Mouse (Mus musculus) macrophage (primary cell): ENCODE results near the gene Gm10135. TPM values are rescaled to one million over a fixed set of nuclear protein-coding genes. Genes with fewer than 3 reads are reported as not detected.
"Not testable (repeated sequence)": the region's sequence is repeated elsewhere in the genome, so short reads cannot be mapped to it uniquely, and the experiment has no call there.

Source experiments
- H3K27ac ChIP-seq: fragments of 350-480 bp; formaldehyde crosslinking; 2 replicates; pipeline ENCODE4 v1.9.0; 2021
- H3K36me3 ChIP-seq: fragments of 350-480 bp; formaldehyde crosslinking; 2 replicates; pipeline ENCODE4 v1.9.0; 2021; ENCODE audit errors: inconsistent target
- H3K4me3 ChIP-seq: fragments of 350-480 bp; formaldehyde crosslinking; 2 replicates; pipeline ENCODE4 v1.9.0; 2021; ENCODE audit errors: inconsistent target
- H3K79me2 ChIP-seq: fragments of 350-480 bp; formaldehyde crosslinking; 2 replicates; pipeline ENCODE4 v1.9.0; 2021; ENCODE audit errors: inconsistent target
- WGBS: methylation state at CpG from one replicate; pipeline ENCODE4 v1.1.7; 2026; ENCODE audit warnings: inconsistent platforms; ENCODE audit not compliant: missing documents; 5-methylcytosine and 5-hydroxymethylcytosine counted together
- polyA plus RNA-seq: library from polyadenylated mRNA; stranded (reverse); fragments of 250-400 nt; gene quantifications from 3 replicates; pipeline ENCODE4 v1.2.4, GENCODE M21; 2018; ENCODE audit warnings: inconsistent platforms
- total RNA-seq, 78 experiments: library from RNA; depleted of rRNA; stranded (reverse); fragments of 250-400 nt; gene quantifications; 1 replicate in 9 of 78; 2 replicates in 24 of 78; 3 replicates in 43 of 78; 4 replicates in 2 of 78; pipeline ENCODE4 v1.2.4; 2018; ENCODE audit warnings: inconsistent platforms in 56 of 78

The Gm10135 gene
- total RNA-seq (2018; cell fraction: chromatin; rRNA removed) = not detected
- not detected for total RNA-seq (2018; cell fraction: cytosol; rRNA removed)
- total RNA-seq (2018; cell fraction: nucleus; rRNA removed) = not detected
- not detected in 3 replicates for polyA plus RNA-seq

GRCm38 (mm10) chr5:72974602-72975001 lies at the start of gene Gm10135:
Gm10135 (minus strand) TSS chr5:72974702.
- Histone ChIP-seq H3K36me3 (peaks cover 60% of the 10 kb centered on the region), H3K4me3 (no peak within 1 kb of the TSS), H3K79me2 (no peaks in the 10 kb centered on the region), H3K27ac (no peak within 1 kb of the TSS)
- 93% methylated on average over 7 of the region's 7 CpGs for WGBS

- no peaks in the 10 kb centered on the region for H3K79me2 ChIP-seq
- 95% methylated on average over 13 of the region's 13 CpGs for WGBS
- peaks cover 18% of the 10 kb centered on the region for H3K36me3 ChIP-seq
- no peak overlapping the region for H3K27ac ChIP-seq
- H3K4me3 ChIP-seq = no peak overlapping the region
Observed at GRCm38 (mm10) chr5:73023801-73024200, 49.3 kb upstream of the Gm10135 start.

- Histone ChIP-seq H3K79me2 (no peaks in the 10 kb centered on the region), H3K4me3 (no peak overlapping the region), H3K27ac (no peak overlapping the region), H3K36me3 (no peaks in the 10 kb centered on the region)
- WGBS = 69% methylated on average over 9 of the region's 9 CpGs
Observed at GRCm38 (mm10) chr5:73014745-73015144, 40.2 kb upstream of the Gm10135 start.

- not testable (repeated sequence) for H3K4me3 ChIP-seq, H3K36me3 ChIP-seq, H3K27ac ChIP-seq, H3K79me2 ChIP-seq
- 7% methylated on average over 27 of the region's 65 CpGs for WGBS
Observed at GRCm38 (mm10) chr5:73013611-73014287, 39.2 kb upstream of the Gm10135 start.

GRCm38 (mm10) chr5:73012884-73013610 lies 38.5 kb upstream of the Gm10135 start:
- H3K79me2 ChIP-seq, H3K27ac ChIP-seq, H3K36me3 ChIP-seq, H3K4me3 ChIP-seq: not testable (repeated sequence)
- WGBS = 25% methylated on average over 21 of the region's 27 CpGs

- not testable (repeated sequence) for H3K27ac ChIP-seq, H3K79me2 ChIP-seq, H3K4me3 ChIP-seq, H3K36me3 ChIP-seq
- 83% methylated on average over 10 of the region's 16 CpGs for WGBS
Observed at GRCm38 (mm10) chr5:73011806-73012205, 37.3 kb upstream of the Gm10135 start.

- H3K36me3 ChIP-seq, H3K4me3 ChIP-seq, H3K27ac ChIP-seq, H3K79me2 ChIP-seq: not testable (repeated sequence)
- 43% methylated on average over 6 of the region's 8 CpGs for WGBS
Observed at GRCm38 (mm10) chr5:73008230-73008629, 33.7 kb upstream of the Gm10135 start.

- Histone ChIP-seq H3K27ac (no peak overlapping the region), H3K36me3 (no peaks in the 10 kb centered on the region), H3K79me2 (no peaks in the 10 kb centered on the region), H3K4me3 (no peak overlapping the region)
- WGBS = 55% methylated on average over 3 of the region's 5 CpGs
Observed at GRCm38 (mm10) chr5:73007582-73007959, 33.1 kb upstream of the Gm10135 start.

- H3K79me2 ChIP-seq = no peaks in the 10 kb centered on the region
- WGBS = 14% methylated on average over 58 of the region's 65 CpGs
- no peaks in the 10 kb centered on the region for H3K36me3 ChIP-seq
- no peak within 1 kb of the TSS for H3K4me3 ChIP-seq
- no peak within 1 kb of the TSS for H3K27ac ChIP-seq
Observed at GRCm38 (mm10) chr5:73006784-73007581, 32.5 kb upstream of the Gm10135 start, which contains the start of gene Slc10a4. Slc10a4 (plus strand) TSS chr5:73006883.

- Histone ChIP-seq H3K79me2 (no peaks in the 10 kb centered on the region), H3K27ac (no peak overlapping the region), H3K36me3 (no peaks in the 10 kb centered on the region), H3K4me3 (no peak overlapping the region)
- WGBS = 94% methylated on average over 5 of the region's 5 CpGs
Observed at GRCm38 (mm10) chr5:73004046-73004445, 29.5 kb upstream of the Gm10135 start.

GRCm38 (mm10) chr5:72998546-72998945 lies 24.0 kb upstream of the Gm10135 start:
- H3K79me2 ChIP-seq, H3K4me3 ChIP-seq, H3K27ac ChIP-seq, H3K36me3 ChIP-seq: not testable (repeated sequence)
- WGBS = 83% methylated on average over 1 of the region's 1 CpGs

GRCm38 (mm10) chr5:72995379-72995778 lies 20.9 kb upstream of the Gm10135 start:
- Histone ChIP-seq H3K36me3 (no peaks in the 10 kb centered on the region), H3K79me2 (no peaks in the 10 kb centered on the region), H3K27ac (no peak overlapping the region), H3K4me3 (no peak overlapping the region)
- 81% methylated on average over 10 of the region's 10 CpGs for WGBS

- Histone ChIP-seq H3K27ac (no peak overlapping the region), H3K36me3 (no peaks in the 10 kb centered on the region), H3K4me3 (no peak overlapping the region), H3K79me2 (no peaks in the 10 kb centered on the region)
- 83% methylated on average over 2 of the region's 2 CpGs for WGBS
Observed at GRCm38 (mm10) chr5:72994928-72995327, 20.4 kb upstream of the Gm10135 start.

GRCm38 (mm10) chr5:72994424-72994823 lies 19.9 kb upstream of the Gm10135 start:
- whole genome bisulfite sequencing = 95% methylated on average over 8 of the region's 8 CpGs
- Histone ChIP-seq H3K36me3 (no peaks in the 10 kb centered on the region), H3K27ac (no peak overlapping the region), H3K79me2 (no peaks in the 10 kb centered on the region), H3K4me3 (no peak overlapping the region)

- Histone ChIP-seq H3K4me3 (no peak overlapping the region), H3K36me3 (no peaks in the 10 kb centered on the region)
- WGBS = 70% methylated on average over 1 of the region's 1 CpGs
Observed at GRCm38 (mm10) chr5:72992474-72992873, 18.0 kb upstream of the Gm10135 start.

More at GRCm38 (mm10) chr5:72992474-72992873, 18.0 kb upstream of the Gm10135 start:
- H3K79me2 ChIP-seq = no peaks in the 10 kb centered on the region
- H3K27ac ChIP-seq = no peak overlapping the region
